Mouse (Mus musculus): ENCODE measurements around the gene Arl8a. TPM values are rescaled to one million over a fixed set of nuclear protein-coding genes. Genes with fewer than 3 reads are reported as not detected.

The Arl8a gene
- polyA plus RNA-seq, 1 experiment from 2014 or later: 9.9 TPM

- no peaks in the 10 kb centered on the region for H3K9me3 ChIP-seq (replicated peaks; ENCODE audit: control insufficient read depth, low read length)
- peak overlapping the region; percentile 16; the same call in 1 of the 2 replicates for H3K4me3 ChIP-seq (ENCODE audit: low read depth, low read length)
- peak; percentile 37 for ATAC-seq (ENCODE audit: low read depth)
- 0 out of 2 replicates have a peak, but pooled peaks cover 4% of the 10 kb centered on the region for H3K27me3 ChIP-seq (ENCODE audit: control insufficient read depth, insufficient read depth, low read depth, low read length)
- peaks cover 34% of the 10 kb centered on the region for H3K4me1 ChIP-seq (ENCODE audit: control insufficient read depth, low read depth, low read length)
- 6% methylated on average over 6 of the region's 6 CpGs for WGBS (ENCODE audit: insufficient replicate concordance)
- H3K9ac ChIP-seq (ENCODE audit: low read depth, low read length): 0 out of 2 replicates have a peak overlapping the region, but pooled peaks have one; percentile 21
- H3K4me2 ChIP-seq (ENCODE audit: low read depth, low read length): peak overlapping the region; percentile 42
- peak overlapping the region; percentile 79 for H3K27ac ChIP-seq (ENCODE audit: low read length)
- H3K36me3 ChIP-seq (ENCODE audit: control insufficient read depth, insufficient read depth): no peaks in the 10 kb centered on the region
Observed at GRCm38 (mm10) chr1:135131034-135131433, 15.6 kb upstream of the Arl8a start.

- Histone ChIP-seq H3K4me2 (ENCODE audit: low read depth, low read length) (peak overlapping the region; percentile 42), H3K27me3 (ENCODE audit: control insufficient read depth, insufficient read depth, low read depth, low read length) (0 out of 2 replicates have a peak, but pooled peaks cover 4% of the 10 kb centered on the region), H3K9me3 (replicated peaks; ENCODE audit: control insufficient read depth, low read length) (no peaks in the 10 kb centered on the region), H3K9ac (ENCODE audit: low read depth, low read length) (peak overlapping the region; percentile 40; the same call in 1 of the 2 replicates), H3K36me3 (ENCODE audit: control insufficient read depth, insufficient read depth) (no peaks in the 10 kb centered on the region), H3K27ac (ENCODE audit: low read length) (peak overlapping the region; percentile 79), H3K4me3 (ENCODE audit: low read depth, low read length) (no peak overlapping the region; the same call in 1 of the 2 replicates), H3K4me1 (ENCODE audit: control insufficient read depth, low read depth, low read length) (peaks cover 34% of the 10 kb centered on the region)
- no peak for ATAC-seq (ENCODE audit: low read depth)
- whole genome bisulfite sequencing (ENCODE audit: insufficient replicate concordance): 16% methylated on average over 8 of the region's 8 CpGs
Observed at GRCm38 (mm10) chr1:135131560-135131959, 15.1 kb upstream of the Arl8a start.

GRCm38 (mm10) chr1:135132473-135132872 lies 14.2 kb upstream of the Arl8a start, which contains the start of gene Ptpn7:
Gene Ptpn7, plus strand, starts transcription at chr1:135132700.
- Histone ChIP-seq H3K27ac (ENCODE audit: low read length) (peak within 1 kb of the TSS; percentile 79), H3K4me2 (ENCODE audit: low read depth, low read length) (peak within 1 kb of the TSS; percentile 42), H3K36me3 (ENCODE audit: control insufficient read depth, insufficient read depth) (no peaks in the 10 kb centered on the region; the same call in 1 of the 2 replicates), H3K4me1 (ENCODE audit: control insufficient read depth, low read depth, low read length) (peaks cover 34% of the 10 kb centered on the region), H3K27me3 (ENCODE audit: control insufficient read depth, insufficient read depth, low read depth, low read length) (0 out of 2 replicates have a peak, but pooled peaks cover 4% of the 10 kb centered on the region), H3K9ac (ENCODE audit: low read depth, low read length) (peak within 1 kb of the TSS; percentile 40), H3K9me3 (replicated peaks; ENCODE audit: control insufficient read depth, low read length) (no peaks in the 10 kb centered on the region), H3K4me3 (ENCODE audit: low read depth, low read length) (peak within 1 kb of the TSS; percentile 42)
- peak; percentile 75 for ATAC-seq (ENCODE audit: low read depth)
- 6% methylated on average over 10 of the region's 10 CpGs for WGBS (ENCODE audit: insufficient replicate concordance)

- H3K27ac ChIP-seq (ENCODE audit: low read length): peak overlapping the region; percentile 79
- H3K9ac ChIP-seq (ENCODE audit: low read depth, low read length): peak overlapping the region; percentile 29
- no peaks in the 10 kb centered on the region; the same call in 1 of the 2 replicates for H3K36me3 ChIP-seq (ENCODE audit: control insufficient read depth, insufficient read depth)
- peak overlapping the region; percentile 42 for H3K4me3 ChIP-seq (ENCODE audit: low read depth, low read length)
- ATAC-seq (ENCODE audit: low read depth): peak; percentile 35
- H3K4me1 ChIP-seq (ENCODE audit: control insufficient read depth, low read depth, low read length): peaks cover 34% of the 10 kb centered on the region
- H3K4me2 ChIP-seq (ENCODE audit: low read depth, low read length): peak overlapping the region; percentile 42
- 0 out of 2 replicates have a peak, but pooled peaks cover 4% of the 10 kb centered on the region for H3K27me3 ChIP-seq (ENCODE audit: control insufficient read depth, insufficient read depth, low read depth, low read length)
- WGBS (ENCODE audit: insufficient replicate concordance): 11% methylated on average over 9 of the region's 9 CpGs
- no peaks in the 10 kb centered on the region for H3K9me3 ChIP-seq (replicated peaks; ENCODE audit: control insufficient read depth, low read length)
Observed at GRCm38 (mm10) chr1:135132893-135133369, 13.7 kb upstream of the Arl8a start.

GRCm38 (mm10) chr1:135133678-135134435 lies 12.8 kb upstream of the Arl8a start:
- no peak for ATAC-seq (ENCODE audit: low read depth)
- H3K9me3 ChIP-seq (replicated peaks; ENCODE audit: control insufficient read depth, low read length): no peaks in the 10 kb centered on the region
- no peaks in the 10 kb centered on the region; the same call in 1 of the 2 replicates for H3K36me3 ChIP-seq (ENCODE audit: control insufficient read depth, insufficient read depth)
- peak overlapping the region; percentile 42 for H3K4me3 ChIP-seq (ENCODE audit: low read depth, low read length)
- H3K27me3 ChIP-seq (ENCODE audit: control insufficient read depth, insufficient read depth, low read depth, low read length): 0 out of 2 replicates have a peak, but pooled peaks cover 4% of the 10 kb centered on the region
- H3K27ac ChIP-seq (ENCODE audit: low read length): peak overlapping the region; percentile 61
- H3K4me1 ChIP-seq (ENCODE audit: control insufficient read depth, low read depth, low read length): peaks cover 34% of the 10 kb centered on the region
- H3K4me2 ChIP-seq (ENCODE audit: low read depth, low read length): peak overlapping the region; percentile 42
- H3K9ac ChIP-seq (ENCODE audit: low read depth, low read length): peak overlapping the region; percentile 29
- 30% methylated on average over 10 of the region's 10 CpGs for WGBS (ENCODE audit: insufficient replicate concordance)

- Histone ChIP-seq H3K27me3 (ENCODE audit: control insufficient read depth, insufficient read depth, low read depth, low read length) (no peaks in the 10 kb centered on the region), H3K9me3 (replicated peaks; ENCODE audit: control insufficient read depth, low read length) (no peaks in the 10 kb centered on the region), H3K27ac (ENCODE audit: low read length) (no peak overlapping the region), H3K36me3 (ENCODE audit: control insufficient read depth, insufficient read depth) (no peaks in the 10 kb centered on the region; the same call in 1 of the 2 replicates), H3K4me2 (ENCODE audit: low read depth, low read length) (no peak overlapping the region), H3K4me3 (ENCODE audit: low read depth, low read length) (no peak overlapping the region), H3K9ac (ENCODE audit: low read depth, low read length) (no peak overlapping the region), H3K4me1 (ENCODE audit: control insufficient read depth, low read depth, low read length) (peaks cover 34% of the 10 kb centered on the region)
- ATAC-seq (ENCODE audit: low read depth): no peak
- WGBS (ENCODE audit: insufficient replicate concordance): 55% methylated on average over 8 of the region's 8 CpGs
Observed at GRCm38 (mm10) chr1:135135111-135135787, 11.4 kb upstream of the Arl8a start.

- Histone ChIP-seq H3K9me3 (replicated peaks; ENCODE audit: control insufficient read depth, low read length) (no peaks in the 10 kb centered on the region), H3K4me3 (ENCODE audit: low read depth, low read length) (no peak overlapping the region), H3K27me3 (ENCODE audit: control insufficient read depth, insufficient read depth, low read depth, low read length) (no peaks in the 10 kb centered on the region), H3K4me1 (ENCODE audit: control insufficient read depth, low read depth, low read length) (peaks cover 26% of the 10 kb centered on the region), H3K4me2 (ENCODE audit: low read depth, low read length) (no peak overlapping the region), H3K9ac (ENCODE audit: low read depth, low read length) (no peak overlapping the region), H3K36me3 (ENCODE audit: control insufficient read depth, insufficient read depth) (no peaks in the 10 kb centered on the region; the same call in 1 of the 2 replicates), H3K27ac (ENCODE audit: low read length) (no peak overlapping the region)
- 12% methylated on average over 1 of the region's 1 CpGs for WGBS (ENCODE audit: insufficient replicate concordance)
- no peak for ATAC-seq (ENCODE audit: low read depth)
Observed at GRCm38 (mm10) chr1:135136500-135136899, 10.1 kb upstream of the Arl8a start.

- no peaks in the 10 kb centered on the region; the same call in 1 of the 2 replicates for H3K36me3 ChIP-seq (ENCODE audit: control insufficient read depth, insufficient read depth)
- no peak overlapping the region for H3K27ac ChIP-seq (ENCODE audit: low read length)
- no peak for ATAC-seq (ENCODE audit: low read depth)
- no peak overlapping the region for H3K4me3 ChIP-seq (ENCODE audit: low read depth, low read length)
- H3K4me1 ChIP-seq (ENCODE audit: control insufficient read depth, low read depth, low read length): no peaks in the 10 kb centered on the region
- H3K9ac ChIP-seq (ENCODE audit: low read depth, low read length): no peak overlapping the region
- WGBS (ENCODE audit: insufficient replicate concordance): 76% methylated on average over 2 of the region's 2 CpGs
- no peak overlapping the region for H3K4me2 ChIP-seq (ENCODE audit: low read depth, low read length)
- H3K27me3 ChIP-seq (ENCODE audit: control insufficient read depth, insufficient read depth, low read depth, low read length): no peaks in the 10 kb centered on the region
- H3K9me3 ChIP-seq (replicated peaks; ENCODE audit: control insufficient read depth, low read length): no peaks in the 10 kb centered on the region
Observed at GRCm38 (mm10) chr1:135139906-135140305, 6.7 kb upstream of the Arl8a start.
